9 mouse cellular contexts compared by ENCODE assay signal in the genomic region with DNA sequence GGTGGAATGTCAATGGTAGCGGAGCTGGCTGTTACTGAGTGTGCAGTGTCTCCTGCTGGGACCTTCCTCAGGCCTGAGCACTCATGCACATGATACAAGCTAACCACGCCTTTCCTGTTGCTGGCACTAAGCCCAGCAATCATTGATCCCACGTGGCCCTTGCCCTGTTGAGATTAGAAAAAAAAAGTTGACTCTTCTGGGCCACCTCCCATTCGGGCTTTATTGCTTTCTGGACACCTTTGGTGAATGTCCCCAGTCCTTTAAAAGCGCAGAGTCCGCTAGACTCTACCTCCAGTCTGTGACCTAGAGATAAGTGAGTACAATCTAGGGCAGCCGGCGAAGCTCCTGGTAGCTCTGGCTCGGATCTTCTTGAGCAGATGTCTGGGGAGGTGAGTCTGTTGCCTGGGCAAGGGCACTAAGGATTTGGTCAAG. TPM values are rescaled to one million over a fixed set of nuclear protein-coding genes. Genes with fewer than 3 reads are reported as not detected.
DNase-seq lines count a peak whose midpoint lies in the region; ATAC-seq lines count a peak whose summit lies in the region.
"Had no signal": no experiment of that assay in that cellular context is flagged by ENCODE, and none has a peak within 500 bp of the region (broad histone marks: within the 10 kb centered on the region; RNA-seq: fewer than 3 reads in every experiment).

A gene (plus strand): TSS at position 222 of the 432 bp plus-strand sequence.

- no peak within 1 kb of the TSS for H3K27ac ChIP-seq in hindbrain, embryonic 10.5 days
- H3K27ac ChIP-seq: midbrain, embryonic 12.5 days had no signal

- no peaks in the 10 kb centered on the region for H3K36me3 ChIP-seq in hindbrain, embryonic 10.5 days
- H3K36me3 ChIP-seq: midbrain, embryonic 12.5 days had no signal

- no peak within 1 kb of the TSS for H3K4me3 ChIP-seq in hindbrain, embryonic 10.5 days
- H3K4me3 ChIP-seq: midbrain, embryonic 12.5 days had no signal

- peak; percentile 83 for ATAC-seq in erythroblast, adult 5-6 weeks (replicated peaks; ENCODE audit: low FRiP score, poor library complexity, severe bottlenecking)
- no peak for ATAC-seq in activated CD4-positive, CD25-positive, alpha-beta regulatory T cell, adult 4 months

- peak; percentile 21 for DNase-seq in ovary, adult 18-20 months (ENCODE audit: low spot score)
- no peak for DNase-seq in ovary, postnatal 14 days (ENCODE audit: low spot score)
- DNase-seq in kidney, adult 8-10 months: peak; percentile 81 to 88
- DNase-seq in lung, postnatal 36 days: peak; percentile 81
- no peak for DNase-seq in gastrocnemius, postnatal 25 days
- DNase-seq in hindbrain, embryonic 10.5 days (ENCODE audit: low spot score): no peak

- no peaks in the 10 kb centered on the region for H3K27me3 ChIP-seq in hindbrain, embryonic 10.5 days (ENCODE audit: insufficient read depth, poor library complexity, severe bottlenecking)
- H3K27me3 ChIP-seq: midbrain, embryonic 12.5 days had no signal

- no peaks in the 10 kb centered on the region for H3K4me1 ChIP-seq in hindbrain, embryonic 10.5 days (replicated peaks)
- H3K4me1 ChIP-seq: midbrain, embryonic 12.5 days had no signal

- 85% methylated on average over 9 of the region's 9 CpGs for WGBS in hindbrain, embryonic 10.5 days

- H3K9me3 ChIP-seq in hindbrain, embryonic 10.5 days: no peaks in the 10 kb centered on the region
- H3K9me3 ChIP-seq: midbrain, embryonic 12.5 days had no signal

RNA-seq across cellular contexts. Expression of the gene that starts here (rescaled TPM):
- total RNA-seq in erythroblast, adult 5-6 weeks (2015; ENCODE audit: low replicate concordance): not detected in 2 replicates
- total RNA-seq in erythroblast, adult 5-6 weeks (2017; ENCODE audit: low replicate concordance): not detected in 2 replicates
- not detected for polyA plus RNA-seq in activated CD4-positive, CD25-positive, alpha-beta regulatory T cell, adult 4 months (2017; shearing (Covaris generic))
- not detected for total RNA-seq in gastrocnemius, postnatal 25 days (2021)
- 0.31 TPM in 2 replicates for polyA plus RNA-seq in hindbrain, embryonic 10.5 days (2016; fragmentation: Nextera tagmentation; extraction: Ambion mirVana)

Comparison
In these comparisons a context has a peak if more than half of its experiments do, and no peak if none do; other contexts are left out.
1. DNase-seq: peak in ovary, adult 18-20 months (single experiment), kidney, adult 8-10 months (2 of 2) and lung, postnatal 36 days (single experiment); none in ovary, postnatal 14 days (single experiment), gastrocnemius, postnatal 25 days (single experiment) and hindbrain, embryonic 10.5 days (single experiment).
2. Peak in ATAC-seq in erythroblast, adult 5-6 weeks; RNA of the gene not detected or under 1 TPM.